Mouse (Mus musculus) CH12.LX (cell line): ENCODE data around the gene Mef2a. TPM values are rescaled to one million over a fixed set of nuclear protein-coding genes. Genes with fewer than 3 reads are reported as not detected.

Experiments used
- DNase-seq: peaks from one replicate; pipeline ENCODE4 v3.0.0-alpha.2; 2013; ENCODE audit errors: extremely low read depth
- H3K27ac ChIP-seq: 2 replicates; pipeline ENCODE4 v1.5.1; 2012; ENCODE audit warnings: low read depth, mild to moderate bottlenecking, control low read depth, moderate library complexity; ENCODE audit not compliant: insufficient read depth
- H3K27me3 ChIP-seq: replicated peaks from 2 replicates; pipeline ENCODE3; 2012; ENCODE audit warnings: inconsistent platforms
- H3K36me3 ChIP-seq, 2 experiments: replicated peaks in 1 of 2; 2 replicates each; pipeline versions ENCODE3 to v1.6.1; 2012; ENCODE audit warnings: inconsistent platforms in 1 of 2, low read length in 1 of 2, mild to moderate bottlenecking in 1 of 2, mixed read lengths in 1 of 2, moderate library complexity in 1 of 2; ENCODE audit not compliant: control insufficient read depth in 1 of 2, insufficient read depth in 1 of 2
- H3K4me1 ChIP-seq, 2 experiments: 2 replicates each; pipeline ENCODE4 v1.6.1; 2012; ENCODE audit warnings: inconsistent platforms in 1 of 2, moderate library complexity in 1 of 2; ENCODE audit not compliant: insufficient read depth in 2 of 2, control insufficient read depth in 1 of 2
- H3K4me2 ChIP-seq: 2 replicates; pipeline ENCODE4 v1.6.1; 2012; ENCODE audit warnings: low read depth, mild to moderate bottlenecking, control low read depth; ENCODE audit not compliant: poor library complexity, insufficient read depth, severe bottlenecking
- H3K4me3 ChIP-seq, 3 experiments: fragments of 150-350 bp in 1 of 3; sonication (generic) in 1 of 3; replicated peaks in 1 of 3; 2 replicates each; pipeline versions ENCODE3 to v1.5.1; 2011 to 2012; ENCODE audit warnings: low read depth in 2 of 3, low read length in 2 of 3, mild to moderate bottlenecking in 2 of 3, moderate library complexity in 2 of 3, control low read depth in 1 of 3, improper control_type of control experiment in 1 of 3, inconsistent platforms in 1 of 3, mixed read lengths in 1 of 3; ENCODE audit not compliant: poor library complexity in 1 of 3
- H3K79me2 ChIP-seq: replicated peaks from 2 replicates; pipeline ENCODE4 v1.6.1; 2012; ENCODE audit warnings: mild to moderate bottlenecking, moderate library complexity; ENCODE audit not compliant: control insufficient read depth, poor library complexity, insufficient read depth, severe bottlenecking; ENCODE audit errors: extremely low read depth
- H3K9ac ChIP-seq: 2 replicates; pipeline ENCODE4 v1.6.1; 2012; ENCODE audit warnings: low read depth, mild to moderate bottlenecking, control low read depth, moderate library complexity; ENCODE audit not compliant: insufficient read depth
- H3K9me3 ChIP-seq: replicated peaks from 2 replicates; pipeline ENCODE3; 2012; ENCODE audit warnings: low read length, inconsistent platforms, mixed read lengths
- BHLHE40 ChIP-seq: IDR thresholded peaks from 2 replicates; pipeline ENCODE4 v1.6.1; 2011; ENCODE audit warnings: mild to moderate bottlenecking, low read depth, low read length, improper control_type of control experiment
- CTCF ChIP-seq, 2 experiments: IDR thresholded peaks in 1 of 2; conservative IDR thresholded peaks in 1 of 2; 2 replicates each; pipeline ENCODE4 v1.5.1; 2011 to 2012; ENCODE audit warnings: low read depth in 2 of 2, low read length in 2 of 2, improper control_type of control experiment in 1 of 2, inconsistent platforms in 1 of 2, mild to moderate bottlenecking in 1 of 2, moderate library complexity in 1 of 2
- E2F4 ChIP-seq: IDR thresholded peaks from 2 replicates; pipeline ENCODE4 v1.6.1; 2011; ENCODE audit warnings: low read depth, low read length, improper control_type of control experiment; ENCODE audit not compliant: insufficient replicate concordance
- EP300 ChIP-seq: IDR thresholded peaks from 2 replicates; pipeline ENCODE4 v1.6.1; 2011; ENCODE audit warnings: low read length, improper control_type of control experiment
- ETS1 ChIP-seq: conservative IDR thresholded peaks from 2 replicates; pipeline ENCODE4 v1.6.1; 2012; ENCODE audit warnings: low read depth, mild to moderate bottlenecking, inconsistent platforms, low read length, improper control_type of control experiment, moderate library complexity
- GABPA ChIP-seq: IDR thresholded peaks from 2 replicates; pipeline ENCODE4 v1.6.1; 2012; ENCODE audit warnings: low read depth, low read length, improper control_type of control experiment, inconsistent platforms; ENCODE audit not compliant: insufficient replicate concordance
- HCFC1 ChIP-seq: IDR thresholded peaks from 2 replicates; pipeline ENCODE4 v1.6.1; 2012; ENCODE audit warnings: low read depth, mild to moderate bottlenecking, inconsistent platforms, low read length, improper control_type of control experiment
- IRF4 ChIP-seq: IDR thresholded peaks from 2 replicates; pipeline ENCODE4 v1.6.1; 2014; ENCODE audit warnings: low read depth, mild to moderate bottlenecking, inconsistent platforms, low read length, improper control_type of control experiment
- JUN ChIP-seq: IDR thresholded peaks from 2 replicates; pipeline ENCODE4 v1.6.1; 2011; ENCODE audit warnings: low read depth, mild to moderate bottlenecking, low read length, improper control_type of control experiment, moderate library complexity; ENCODE audit not compliant: insufficient read depth
- JUND ChIP-seq: conservative IDR thresholded peaks from 2 replicates; pipeline ENCODE4 v1.6.1; 2011; ENCODE audit warnings: low read depth, low read length, improper control_type of control experiment
- MAFK ChIP-seq: IDR thresholded peaks from 2 replicates; pipeline ENCODE4 v1.6.1; 2011; ENCODE audit warnings: low read length, improper control_type of control experiment; ENCODE audit not compliant: insufficient replicate concordance
- MAZ ChIP-seq: IDR thresholded peaks from 2 replicates; pipeline ENCODE4 v1.6.1; 2012; ENCODE audit warnings: low read depth, mild to moderate bottlenecking, inconsistent platforms, low read length, improper control_type of control experiment, moderate library complexity
- MXI1 ChIP-seq: IDR thresholded peaks from 2 replicates; pipeline ENCODE4 v1.6.1; 2011; ENCODE audit warnings: mild to moderate bottlenecking, low read depth, low read length, improper control_type of control experiment
- NELFE ChIP-seq: IDR thresholded peaks from 2 replicates; pipeline ENCODE4 v1.6.1; 2011; ENCODE audit warnings: low read depth, low read length, improper control_type of control experiment
- NRF1 ChIP-seq: IDR thresholded peaks from 2 replicates; pipeline ENCODE4 v1.6.1; 2014; ENCODE audit warnings: low read depth, mild to moderate bottlenecking, inconsistent platforms, low read length, improper control_type of control experiment, moderate library complexity
- POLR2A ChIP-seq: IDR thresholded peaks from 2 replicates; pipeline ENCODE4 v1.6.1; 2011; ENCODE audit warnings: low read depth, mild to moderate bottlenecking, improper control_type of control experiment, low read length
- POLR2AphosphoS2 ChIP-seq: IDR thresholded peaks from 2 replicates; pipeline ENCODE4 v1.6.1; 2011; ENCODE audit warnings: low read depth, low read length, improper control_type of control experiment
- RAD21 ChIP-seq: IDR thresholded peaks from 2 replicates; pipeline ENCODE4 v1.6.1; 2011; ENCODE audit warnings: low read depth, mild to moderate bottlenecking, low read length, improper control_type of control experiment, moderate library complexity
- RCOR1 ChIP-seq: conservative IDR thresholded peaks from 2 replicates; pipeline ENCODE4 v1.6.1; 2012; ENCODE audit warnings: low read depth, mild to moderate bottlenecking, inconsistent platforms, low read length, improper control_type of control experiment
- TBP ChIP-seq: conservative IDR thresholded peaks from 2 replicates; pipeline ENCODE4 v1.6.1; 2011; ENCODE audit warnings: low read depth, low read length, improper control_type of control experiment
- TCF12 ChIP-seq: IDR thresholded peaks from 2 replicates; pipeline ENCODE4 v1.6.1; 2014; ENCODE audit warnings: low read depth, mild to moderate bottlenecking, inconsistent platforms, low read length, improper control_type of control experiment
- USF1 ChIP-seq: IDR thresholded peaks from 2 replicates; pipeline ENCODE4 v1.6.1; 2014; ENCODE audit warnings: low read depth, mild to moderate bottlenecking, inconsistent platforms, low read length, improper control_type of control experiment
- USF2 ChIP-seq: conservative IDR thresholded peaks from 2 replicates; pipeline ENCODE4 v1.6.1; 2011; ENCODE audit warnings: low read depth, low read length, improper control_type of control experiment
- ZKSCAN1 ChIP-seq: IDR thresholded peaks from 2 replicates; pipeline ENCODE4 v1.6.1; 2012; ENCODE audit warnings: low read depth, inconsistent platforms, low read length, improper control_type of control experiment, borderline replicate concordance
- ZNF384 ChIP-seq: IDR thresholded peaks from 2 replicates; pipeline ENCODE4 v1.6.1; 2012; ENCODE audit warnings: low read depth, low read length, improper control_type of control experiment, inconsistent platforms
- dilution Hi-C: fragments of 300-500 bp; cut with MboI; formaldehyde crosslinking; loops from 2 replicates; pipeline ENCODE4 v1.14.3; 2020; ENCODE audit warnings: low sequenced_read_pairs; ENCODE audit not compliant: extremely low pct_unique_long_range_greater_than_20kb, extremely low pct_ligation_motif_present
- in situ Hi-C: fragments of 300-500 bp; cut with MboI; formaldehyde crosslinking; loops from 3 replicates; pipeline ENCODE4 v1.14.3; 2019; ENCODE audit warnings: low sequenced_read_pairs, low pct_ligation_motif_present, low pct_unique_long_range_greater_than_20kb, mixed read lengths
- polyA plus RNA-seq: library from polyadenylated mRNA; unstranded; fragments of >175 nt; gene quantifications from 2 replicates; pipeline ENCODE4 v1.2.1, GENCODE M21; 2012; ENCODE audit warnings: low read depth; ENCODE audit not compliant: insufficient read length
- total RNA-seq, 2 experiments: library from RNA; depleted of rRNA; stranded (reverse); fragments of 300-350 nt in 1 of 2; fragments of >200 nt in 1 of 2; gene quantifications; 2 replicates each; pipeline ENCODE4 v1.2.3; 2012 to 2014

The Mef2a gene
- total and polyA plus RNA-seq, 3 experiments = 40.1 to 100 (median 42.2) TPM

DNA sequence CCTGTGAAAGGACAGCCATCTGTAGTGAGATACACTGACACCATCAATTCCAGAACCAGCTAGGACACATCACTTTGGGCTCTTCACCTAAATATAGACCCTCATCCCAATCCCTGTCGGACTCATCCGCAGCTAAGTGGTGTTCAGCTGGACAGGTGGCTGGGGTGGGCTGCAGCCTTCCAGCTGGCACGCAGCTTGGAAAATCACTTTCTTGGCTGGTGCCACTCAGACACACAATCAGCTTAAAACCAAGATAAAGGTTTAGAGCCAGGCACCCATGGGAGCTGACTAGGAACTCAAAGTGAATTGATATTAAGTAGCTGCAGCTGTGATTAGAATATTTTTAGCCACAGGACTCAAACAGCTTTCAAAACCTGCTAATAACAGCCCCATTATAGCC lies 142.4 kb downstream of the Mef2a start:
- no peak for DNase-seq
- in situ Hi-C loops (loop anchor here (25.0 kb wide), 2 partner anchors 132 to 282 kb away; partner anchors contain the start of gene Mef2a), dilution Hi-C loops (no loop called here)
- peaks cover 31 to 79% of the 10 kb centered on the region in 2 experiments for H3K36me3 ChIP-seq
- H3K4me2 ChIP-seq = no peak overlapping the region
- TF ChIP-seq IRF4 (no peak), NRF1 (no peak), TCF12 (no peak), RAD21 (no peak), MXI1 (no peak), HCFC1 (no peak), POLR2AphosphoS2 (no peak), ZKSCAN1 (no peak), NELFE (no peak), CTCF (conservative IDR thresholded peaks at IDR 0.05 in 1 of 2, IDR thresholded peaks at IDR 0.05 in 1 of 2; ENCODE audit: low read depth in 2 of 2, low read length in 2 of 2) (no peak), JUND (no peak), ETS1 (no peak), JUN (no peak), GABPA (no peak)
- TF ChIP-seq, all 38 proteins: peak for 0
- Histone ChIP-seq H3K4me3 (no peak overlapping the region), H3K27ac (no peak overlapping the region), H3K27me3 (no peaks in the 10 kb centered on the region), H3K4me1 (no peaks in the 10 kb centered on the region), H3K79me2 (no peaks in the 10 kb centered on the region), H3K9me3 (no peaks in the 10 kb centered on the region), H3K9ac (no peak overlapping the region)

DNA sequence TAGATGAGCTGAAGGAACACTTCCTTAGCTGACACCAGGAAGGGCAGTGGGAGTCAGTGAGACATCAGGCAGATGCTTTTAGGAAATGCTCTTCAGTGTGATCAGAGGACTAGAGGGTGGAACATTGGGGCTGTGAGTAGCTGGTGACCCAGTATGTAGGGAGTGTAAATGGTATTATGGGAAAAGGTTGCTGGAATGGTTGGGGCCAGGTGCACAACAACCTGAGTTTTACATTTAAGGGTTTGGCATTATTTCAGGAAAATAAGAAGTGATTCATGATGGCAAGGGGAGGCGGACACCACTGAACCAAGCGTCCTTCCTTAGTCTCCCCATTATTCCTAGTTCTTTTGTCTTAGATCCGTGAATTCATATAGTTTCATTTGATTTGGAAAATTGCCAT lies 143.0 kb downstream of the Mef2a start:
- Histone ChIP-seq H3K79me2 (no peaks in the 10 kb centered on the region), H3K27ac (no peak overlapping the region), H3K27me3 (no peaks in the 10 kb centered on the region), H3K36me3 (peaks cover 26 to 77% of the 10 kb centered on the region in 2 experiments), H3K9me3 (no peaks in the 10 kb centered on the region), H3K4me1 (no peaks in the 10 kb centered on the region), H3K9ac (no peak overlapping the region), H3K4me3 (no peak overlapping the region), H3K4me2 (no peak overlapping the region)
- no peak for DNase-seq
- TF ChIP-seq USF1 (no peak), RCOR1 (no peak), USF2 (no peak), ETS1 (no peak), POLR2A (no peak), ZNF384 (no peak), JUN (no peak), HCFC1 (no peak), MAZ (no peak), ZKSCAN1 (no peak), MAFK (no peak), E2F4 (no peak), EP300 (no peak), TBP (no peak), JUND (no peak), BHLHE40 (no peak), POLR2AphosphoS2 (no peak)
- dilution Hi-C loops (no loop called here), in situ Hi-C loops (loop anchor here (25.0 kb wide), 2 partner anchors 133 to 283 kb away; partner anchors contain the start of gene Mef2a)
